Mouse (Mus musculus) heart, postnatal 4 days (tissue): ENCODE results near the gene Gse1. TPM values are rescaled to one million over a fixed set of nuclear protein-coding genes. Genes with fewer than 3 reads are reported as not detected.

Experiments
- DNase-seq: peaks from one replicate; pipeline ENCODE4 v3.0.0; 2021
- total RNA-seq, 2 experiments: library from RNA; stranded (reverse); gene quantifications; 2 replicates each; pipeline ENCODE4 v1.2.3; 2021

Gse1 gene
- total RNA-seq, 2 experiments from 2014 or later: 33.5 to 37.4 TPM

DNA sequence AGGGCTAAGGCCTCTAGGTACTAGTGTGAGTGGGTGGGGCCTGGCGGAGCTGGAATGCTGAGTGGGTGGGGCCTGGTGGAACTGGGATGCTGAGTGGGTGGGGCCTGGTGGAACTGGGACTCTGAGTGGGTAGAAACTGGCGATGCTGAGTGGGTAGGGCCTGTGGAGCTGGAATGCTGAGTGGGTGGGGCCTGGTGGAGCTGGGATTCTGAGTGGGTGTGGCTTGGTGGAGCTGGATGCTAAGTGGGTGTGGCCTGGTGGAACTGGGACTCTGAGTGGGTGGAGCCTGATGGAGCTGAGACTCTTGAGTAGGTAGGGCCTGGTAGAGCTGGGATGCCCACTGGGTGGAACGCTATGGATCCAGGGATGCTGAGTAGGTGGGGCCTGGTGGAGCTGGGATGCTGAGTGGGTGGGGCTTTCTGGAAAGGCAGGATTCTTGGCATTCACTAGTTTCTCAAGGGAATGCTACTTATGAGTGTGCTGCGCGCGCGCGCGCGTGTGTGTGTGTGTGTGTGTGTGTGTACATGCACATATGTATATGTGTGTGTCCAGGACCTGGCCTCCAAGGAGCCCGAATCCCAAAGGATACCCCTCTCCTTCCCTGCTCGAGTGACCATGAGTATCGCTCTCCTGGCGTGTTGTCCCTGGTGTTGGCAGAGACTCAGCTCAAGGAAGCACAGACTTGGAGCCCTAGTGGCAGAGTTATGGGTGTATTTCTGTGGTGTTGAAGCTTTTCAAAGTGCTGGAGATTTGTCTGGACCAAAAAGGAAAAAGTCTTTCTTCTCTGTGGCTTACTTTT, 290.7 kb downstream of the Gse1 start:
- peak; percentile 41 for DNase-seq

DNA sequence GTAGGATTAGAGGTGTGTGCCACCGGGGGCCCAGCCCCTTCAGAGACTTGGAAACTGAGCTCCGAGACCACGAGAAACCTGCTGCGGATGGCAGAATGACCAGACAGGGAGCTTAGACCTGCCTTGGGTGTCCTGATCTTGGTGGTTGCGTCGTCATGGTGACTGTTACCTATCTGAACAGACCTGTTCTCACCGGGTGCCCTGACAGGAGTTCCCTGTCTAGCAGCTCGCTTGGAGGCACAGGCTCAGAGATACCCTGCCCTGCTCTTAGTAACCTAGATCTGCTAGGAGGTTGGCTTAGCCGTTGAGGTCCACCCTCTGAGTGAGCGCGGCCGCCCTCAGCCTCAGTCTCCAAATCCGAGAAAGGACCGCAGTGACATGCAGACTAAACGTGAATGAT, 292.0 kb downstream of the Gse1 start:
- DNase-seq: no peak

DNA sequence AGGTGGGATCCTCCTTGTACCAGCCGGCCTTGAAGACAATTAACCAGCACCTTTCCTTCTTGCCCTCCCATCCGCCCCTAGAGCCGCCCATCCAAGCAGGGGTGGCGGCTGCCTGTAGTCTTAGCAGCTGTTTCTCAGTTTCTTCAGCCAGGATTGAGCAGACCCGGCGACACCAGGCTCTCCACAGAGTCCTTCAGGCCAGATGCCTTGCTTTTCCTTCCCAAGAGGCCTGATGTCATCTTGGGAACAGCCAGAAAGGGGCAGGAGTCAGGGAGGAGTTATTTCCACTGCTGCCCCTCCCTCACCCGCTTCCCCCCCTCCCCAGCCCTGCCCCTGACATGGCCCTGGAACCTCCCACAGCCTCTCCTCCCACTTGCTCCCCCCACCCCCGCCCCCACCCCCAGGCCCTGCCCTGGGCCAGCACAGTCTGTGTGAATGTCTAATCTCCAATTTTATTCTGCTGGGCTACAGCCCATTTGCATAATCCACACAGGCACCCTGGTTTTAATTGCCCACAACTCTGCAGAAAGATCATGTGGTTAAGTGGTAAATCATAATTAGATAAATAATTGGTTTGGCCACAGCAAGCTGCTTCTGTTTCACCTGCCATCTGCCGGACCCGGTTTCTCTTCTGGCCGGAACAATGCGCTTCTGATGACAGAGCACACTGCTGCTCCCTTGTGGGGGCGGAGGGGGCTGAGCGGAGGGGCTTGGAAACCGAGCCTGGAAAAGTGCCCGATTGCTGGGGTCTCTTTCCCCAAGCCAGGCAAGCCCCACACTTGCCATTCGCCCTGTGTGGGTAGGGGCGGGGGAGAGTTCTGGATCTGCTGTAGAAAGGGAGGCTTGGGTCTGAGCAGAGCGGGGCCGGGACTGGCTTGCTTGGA, 292.7 kb downstream of the Gse1 start:
- peak; percentile 57 for DNase-seq

DNA sequence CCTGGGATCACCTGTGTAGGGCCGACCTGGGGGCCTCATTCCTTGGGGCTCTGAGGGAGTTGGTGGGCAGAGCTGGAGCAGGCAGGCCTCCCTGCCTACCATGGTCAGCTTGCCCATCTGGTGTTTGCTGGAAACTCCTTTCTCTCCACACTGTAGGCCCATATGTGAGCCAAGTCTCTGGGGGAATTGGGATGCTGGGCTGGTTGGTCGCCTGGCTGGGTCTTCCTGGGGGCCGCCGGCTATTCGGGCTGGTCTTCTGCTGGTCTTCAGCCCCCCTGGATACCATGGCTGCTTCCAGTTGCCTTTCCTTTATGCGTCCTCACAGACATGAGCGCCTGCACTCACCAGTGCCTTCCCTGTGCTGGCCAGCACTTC, 293.3 kb downstream of the Gse1 start:
- DNase-seq: no peak

DNA sequence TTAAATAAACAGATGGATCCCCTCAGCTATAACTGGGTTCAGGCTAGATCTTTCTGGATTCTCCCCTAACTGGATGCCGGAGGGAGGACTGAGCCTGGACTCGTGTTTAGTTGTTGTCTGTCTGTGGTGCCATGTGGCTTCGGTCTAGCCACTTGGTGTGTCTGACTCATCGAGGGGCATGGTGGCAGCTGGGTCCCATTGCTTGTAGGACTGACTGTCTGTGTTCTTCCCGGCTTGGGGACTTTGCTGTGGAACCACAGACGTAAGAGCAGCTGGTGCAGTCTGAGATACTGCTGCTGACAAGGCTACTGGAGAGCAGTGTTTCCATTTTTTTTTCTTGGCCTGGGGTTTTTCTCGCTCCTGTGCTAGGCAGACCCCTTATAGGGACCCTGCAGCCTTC, 295.4 kb downstream of the Gse1 start:
- no peak for DNase-seq

DNA sequence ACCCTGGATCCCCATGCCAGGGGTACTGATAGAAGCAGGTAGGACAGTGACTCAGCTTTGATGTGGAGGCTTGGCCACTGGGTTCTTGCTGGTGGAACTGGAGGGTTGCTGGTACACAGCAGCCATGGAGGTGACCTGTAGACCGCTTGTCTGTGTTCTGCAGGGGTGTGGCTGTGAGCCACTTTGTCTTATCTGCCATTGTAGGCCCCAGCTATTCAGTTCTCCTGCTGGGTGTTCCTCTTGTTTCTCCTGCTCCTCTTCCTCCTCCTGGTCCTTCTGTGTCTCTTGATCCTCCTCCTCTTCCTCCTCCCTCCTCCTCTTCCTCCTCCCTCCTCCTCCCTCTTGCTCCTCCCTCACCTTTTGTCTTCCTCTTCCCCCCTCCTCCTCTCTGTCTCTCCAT, 296.9 kb downstream of the Gse1 start:
- DNase-seq: no peak

DNA sequence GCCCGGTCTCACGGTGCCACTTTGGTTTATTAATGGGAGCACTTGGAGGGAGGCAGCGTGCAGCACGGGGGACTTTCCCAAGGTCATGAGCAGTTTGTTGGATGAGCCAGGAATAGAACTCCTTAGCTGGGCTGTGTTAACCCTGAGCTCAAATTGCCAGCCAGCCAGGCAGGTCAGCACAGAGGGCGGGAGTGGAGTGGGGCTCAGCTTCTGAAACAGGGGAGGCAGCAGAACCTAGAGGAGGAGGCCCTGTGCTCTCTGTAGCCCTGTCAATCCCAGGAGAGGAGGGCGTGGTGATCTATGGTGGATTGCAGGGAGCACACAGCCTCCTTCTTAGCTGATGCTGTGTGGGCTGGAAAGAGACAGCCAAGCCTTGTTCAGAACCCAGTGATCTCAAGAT, 297.6 kb downstream of the Gse1 start:
- DNase-seq: peak; percentile 57

DNA sequence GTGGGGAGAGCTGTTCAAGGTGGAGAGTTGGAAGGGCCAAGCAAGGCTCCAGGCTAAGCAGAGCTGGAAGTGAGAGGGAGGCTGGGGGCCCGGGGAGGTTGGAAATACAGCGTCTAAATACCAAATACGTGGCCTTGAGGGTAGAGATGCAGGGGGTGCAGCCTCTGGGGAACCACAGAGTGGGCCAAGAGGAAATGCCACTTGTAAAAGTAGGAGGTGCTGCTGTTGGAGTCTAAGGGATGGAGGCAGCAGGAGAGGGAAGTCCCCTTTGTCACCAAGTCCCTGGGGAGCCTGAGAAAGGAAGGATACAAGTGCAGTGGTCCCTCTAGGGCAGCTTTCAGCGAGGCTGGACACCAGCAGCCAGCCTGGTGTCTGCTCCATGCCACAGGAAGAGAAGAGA, 298.3 kb downstream of the Gse1 start:
- DNase-seq: no peak

DNA sequence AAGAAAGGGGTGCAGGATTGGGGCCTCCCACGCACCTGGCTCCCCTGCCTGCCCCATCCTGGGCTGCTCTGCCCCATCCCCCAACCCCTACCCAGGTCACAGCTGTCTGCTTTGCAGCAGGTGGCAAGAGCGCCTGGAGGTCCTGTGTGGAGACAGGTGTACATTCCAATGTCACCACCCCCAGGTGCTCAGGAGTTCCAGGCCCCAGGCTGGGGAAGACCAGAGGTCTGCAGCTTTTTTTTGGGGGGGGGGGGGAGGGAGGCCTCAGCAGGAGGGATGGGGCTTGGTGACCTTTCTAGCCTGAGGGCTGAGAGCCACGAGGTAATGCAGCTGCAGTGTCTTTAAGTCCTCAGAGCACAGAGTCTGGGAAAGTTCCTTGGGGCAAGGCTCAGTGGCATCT, 300.1 kb downstream of the Gse1 start:
- no peak for DNase-seq

DNA sequence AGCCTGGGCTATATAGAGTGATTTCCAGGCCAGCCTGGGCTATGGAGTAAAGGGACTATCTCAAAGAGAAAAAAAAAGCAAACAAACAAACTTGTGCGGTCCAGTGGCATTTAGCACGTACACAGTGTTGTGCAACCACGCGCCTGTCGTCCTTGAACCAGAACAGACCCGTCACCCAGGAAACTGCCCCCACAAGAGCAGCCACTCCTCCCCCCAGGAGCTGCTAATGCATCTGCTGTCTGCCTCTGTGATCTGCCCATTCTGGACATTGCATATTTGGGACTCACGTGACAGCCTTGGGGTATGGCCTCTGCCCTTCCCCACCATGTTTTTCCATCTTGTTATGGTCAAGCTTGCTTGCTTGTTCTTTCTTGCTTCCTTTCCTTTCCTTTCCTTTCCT, 301.0 kb downstream of the Gse1 start:
- no peak for DNase-seq

DNA sequence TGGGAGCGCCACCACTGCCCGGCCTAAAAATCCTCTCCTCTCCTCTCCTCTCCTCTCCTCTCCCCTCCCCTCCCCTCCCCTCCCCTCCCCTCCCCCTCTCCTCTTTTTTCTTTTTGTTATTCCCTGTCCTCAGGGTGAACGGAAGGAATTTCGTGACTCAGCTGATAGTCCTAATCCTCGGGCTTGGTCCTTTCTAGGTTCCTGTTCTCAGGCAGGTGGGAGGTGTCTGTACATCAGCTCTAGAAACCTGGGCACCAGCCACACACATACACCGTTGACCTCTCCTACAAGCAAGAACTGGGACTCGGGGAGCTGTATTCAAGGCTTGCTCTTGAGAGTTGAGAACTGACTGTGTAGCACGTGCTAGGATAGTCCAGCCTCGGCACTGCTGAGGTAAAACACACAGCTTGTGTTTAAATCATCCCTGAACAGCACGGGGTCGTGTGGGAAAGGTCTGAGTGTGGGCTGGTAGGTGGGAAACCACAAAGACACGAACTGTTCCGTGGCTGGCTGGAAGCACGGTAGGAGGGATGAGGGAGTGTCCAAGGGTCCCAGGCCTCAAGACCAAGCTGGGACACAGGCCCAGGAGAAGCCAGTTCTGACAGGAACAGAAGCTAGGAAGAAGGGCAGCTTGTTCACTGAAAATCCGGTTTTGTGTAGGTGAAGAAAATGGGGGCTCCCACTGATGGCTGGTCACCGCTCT, 302.8 kb downstream of the Gse1 start:
- no peak for DNase-seq

DNA sequence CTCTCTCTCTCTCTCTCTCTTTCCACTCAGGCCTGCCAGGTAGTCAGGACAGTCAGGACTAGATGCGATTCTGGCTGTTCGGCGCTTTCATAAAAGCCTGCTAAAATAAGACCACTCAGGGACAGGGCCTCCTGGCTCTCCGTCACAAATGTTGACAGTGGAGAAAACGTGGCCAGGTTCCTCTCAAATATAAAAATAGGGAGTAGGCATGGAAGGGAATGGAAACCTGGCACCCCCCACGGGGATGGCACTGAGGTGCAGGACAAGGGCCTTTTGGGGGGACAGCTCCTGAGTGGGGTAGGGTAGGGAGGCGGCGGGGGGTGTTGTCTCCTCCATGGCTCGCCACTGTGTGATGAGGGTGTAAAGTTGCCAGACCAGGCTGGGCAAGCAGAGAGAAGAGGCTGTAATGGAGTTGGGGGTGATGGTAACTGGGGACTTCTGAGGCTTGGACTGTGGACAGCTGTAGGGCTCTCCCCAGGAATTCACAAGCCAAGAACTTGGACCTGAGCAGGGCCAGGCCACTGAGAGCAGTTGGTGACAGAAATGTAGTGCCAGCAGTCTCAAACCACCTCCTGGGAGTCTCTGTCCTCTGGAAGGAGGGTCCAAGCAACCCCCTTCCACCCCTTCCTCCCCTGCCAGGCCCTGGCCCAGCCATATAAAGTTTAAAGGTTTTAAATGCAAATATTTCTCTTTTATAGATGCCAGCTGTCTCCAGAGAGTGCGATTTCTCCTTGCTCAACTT, 303.7 kb downstream of the Gse1 start:
- DNase-seq: no peak

DNA sequence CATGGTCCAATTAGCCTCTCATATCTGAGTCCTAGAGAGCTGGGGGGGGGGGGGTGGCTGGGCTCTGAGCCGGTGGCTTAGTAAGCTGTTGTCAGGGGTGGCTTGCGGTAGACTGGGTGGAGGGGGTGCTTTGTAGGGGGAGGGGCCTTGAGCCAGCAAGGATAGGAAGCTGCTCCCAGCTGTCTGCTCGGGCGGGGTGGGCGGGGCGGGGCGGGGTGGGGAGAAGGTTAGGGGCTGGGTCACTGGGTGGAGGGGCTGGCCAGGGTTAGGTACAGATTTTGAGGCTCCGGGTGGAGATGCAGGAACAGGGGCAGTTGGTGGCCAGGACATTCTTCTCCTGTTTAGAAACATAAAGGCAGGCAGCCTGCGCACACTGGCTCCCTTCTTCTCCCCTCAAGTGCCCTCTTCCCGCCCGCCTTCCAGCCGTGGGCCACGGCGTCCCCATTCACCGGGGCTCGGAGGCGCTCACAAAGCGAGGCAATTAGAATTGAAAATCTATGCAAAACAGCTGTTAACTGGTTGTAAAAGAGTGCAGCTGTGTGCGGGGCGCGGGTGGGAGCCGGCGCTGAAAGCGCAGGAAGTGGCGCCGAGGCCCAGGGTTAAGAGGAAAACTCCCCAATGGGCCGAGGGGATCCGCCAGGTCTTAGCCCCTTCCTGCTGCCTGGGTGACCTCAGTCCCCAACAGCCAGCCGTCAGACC, 304.4 kb downstream of the Gse1 start:
- no peak for DNase-seq

DNA sequence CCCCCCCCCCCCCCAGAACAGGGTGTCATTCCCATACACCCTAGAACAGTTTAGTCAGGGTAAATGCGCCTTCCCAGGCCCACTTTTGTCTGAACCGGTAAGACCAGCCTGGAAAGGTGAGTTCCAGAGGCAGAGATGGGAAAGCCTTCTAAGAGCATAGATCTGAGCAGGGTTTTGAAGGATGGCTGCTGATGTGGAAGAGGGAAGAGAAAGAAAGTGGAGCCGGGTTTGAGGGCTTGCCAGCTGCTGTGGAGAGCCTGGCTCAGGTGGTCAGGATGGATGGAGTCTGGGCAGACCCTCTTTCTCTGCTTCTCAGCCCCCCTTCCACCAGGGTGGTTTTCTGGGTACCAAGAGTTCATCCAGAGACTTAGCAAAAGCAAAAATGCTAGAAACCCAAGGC, 305.1 kb downstream of the Gse1 start:
- DNase-seq: no peak

DNA sequence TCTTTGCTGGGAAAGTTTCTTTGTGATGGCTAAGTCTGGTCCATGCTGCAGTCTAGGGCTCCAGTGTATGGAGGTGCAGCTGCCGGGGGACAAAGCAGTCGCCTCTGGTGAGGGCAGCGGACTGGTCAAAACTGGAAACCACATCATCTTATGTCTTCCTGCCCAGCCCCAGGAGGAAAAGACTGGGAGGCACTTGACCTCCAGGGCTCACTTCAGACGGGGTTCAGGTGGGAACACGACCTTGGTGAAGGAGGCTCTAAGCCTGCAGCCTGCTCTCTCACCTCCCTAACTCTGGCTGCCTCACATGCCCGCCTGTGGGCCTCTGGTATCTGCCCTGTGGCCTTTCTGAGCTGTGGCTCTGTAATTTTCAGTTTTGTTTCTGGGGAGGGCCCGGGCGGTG, 305.8 kb downstream of the Gse1 start:
- no peak for DNase-seq

DNA sequence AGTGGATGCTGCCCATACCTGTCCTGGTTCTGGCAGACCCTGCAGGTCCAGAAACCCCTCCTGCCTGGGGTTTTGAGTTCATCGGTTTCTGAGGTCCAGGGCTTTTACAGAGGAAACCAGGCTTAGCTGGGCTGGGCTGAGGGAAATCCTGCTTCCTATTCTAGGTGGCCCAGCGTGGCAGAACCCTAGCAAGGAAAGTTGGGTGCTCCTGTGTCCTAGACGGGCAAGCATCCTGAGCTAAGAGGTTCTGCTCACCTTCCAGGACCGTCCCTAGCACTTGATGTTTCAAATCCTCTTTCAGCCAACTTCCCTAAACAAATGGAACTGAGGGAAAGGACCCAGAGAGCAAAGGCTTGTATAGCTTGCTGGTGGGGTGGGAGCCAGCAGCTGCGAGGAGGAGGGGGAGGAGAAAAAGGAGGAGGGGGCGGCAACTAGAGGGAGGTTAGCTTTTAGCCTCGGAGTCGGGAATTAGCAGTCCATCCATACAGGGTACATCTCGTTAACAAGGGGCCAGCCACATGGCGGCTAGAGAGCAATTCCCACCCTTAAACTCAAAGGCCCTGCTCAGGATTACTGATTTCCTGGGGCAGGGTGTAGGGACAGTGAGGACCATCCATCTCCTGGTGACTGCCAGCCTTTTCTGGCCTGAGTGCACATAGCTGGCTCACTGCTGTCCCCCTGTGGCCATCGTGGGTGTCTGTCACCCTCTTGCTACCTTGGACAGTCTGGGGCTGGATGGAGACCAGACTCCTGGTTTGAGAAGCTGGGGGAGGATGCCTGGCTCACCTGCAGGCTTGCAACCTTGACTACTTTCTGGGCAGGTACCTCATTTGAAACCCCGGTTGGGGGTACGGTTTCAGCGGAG, 306.5 kb downstream of the Gse1 start:
- DNase-seq: peak; percentile 90

DNA sequence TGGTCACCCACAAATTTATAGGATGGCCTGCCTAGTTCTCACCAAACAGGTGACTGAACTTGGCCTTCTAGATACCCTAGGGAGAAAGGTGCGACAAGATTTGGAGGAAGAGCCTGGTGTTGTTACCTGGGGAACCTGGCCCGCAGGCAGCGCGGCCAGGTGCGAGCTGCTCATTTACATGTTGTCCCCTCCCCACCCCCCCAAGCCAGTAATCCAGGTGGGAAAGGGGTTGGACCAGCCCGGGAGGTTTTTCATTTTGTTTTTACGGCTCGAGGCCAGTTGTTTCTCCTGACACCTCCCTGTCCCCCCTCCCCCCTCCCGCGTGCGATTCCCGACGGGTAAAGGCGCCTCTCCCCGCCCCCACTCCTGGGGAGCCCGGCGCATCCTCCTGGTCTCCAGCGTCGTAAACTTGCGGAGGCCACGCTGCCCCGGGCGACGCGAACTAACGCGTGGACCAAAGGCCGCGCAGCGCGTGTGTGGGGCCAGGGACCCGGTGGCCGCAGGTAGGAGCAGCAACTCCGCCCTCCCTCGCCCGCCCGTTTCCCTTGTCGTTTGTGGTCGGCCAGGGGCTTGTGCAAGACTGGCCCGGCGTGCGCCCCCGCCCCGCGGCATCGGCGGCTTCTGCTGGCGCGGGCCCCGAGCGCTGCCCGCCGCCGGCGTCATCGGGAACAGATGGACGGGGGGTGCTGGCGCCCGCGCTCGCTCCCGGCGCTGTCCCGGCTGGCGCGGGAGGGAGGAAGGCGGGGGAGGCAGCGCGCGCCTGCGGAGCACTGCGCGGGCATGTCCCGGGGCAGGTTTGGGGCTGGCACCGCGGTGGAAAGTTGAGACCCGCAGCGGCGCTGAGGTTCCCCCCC, 307.4 kb downstream of the Gse1 start:
- peak; percentile 70 for DNase-seq

DNA sequence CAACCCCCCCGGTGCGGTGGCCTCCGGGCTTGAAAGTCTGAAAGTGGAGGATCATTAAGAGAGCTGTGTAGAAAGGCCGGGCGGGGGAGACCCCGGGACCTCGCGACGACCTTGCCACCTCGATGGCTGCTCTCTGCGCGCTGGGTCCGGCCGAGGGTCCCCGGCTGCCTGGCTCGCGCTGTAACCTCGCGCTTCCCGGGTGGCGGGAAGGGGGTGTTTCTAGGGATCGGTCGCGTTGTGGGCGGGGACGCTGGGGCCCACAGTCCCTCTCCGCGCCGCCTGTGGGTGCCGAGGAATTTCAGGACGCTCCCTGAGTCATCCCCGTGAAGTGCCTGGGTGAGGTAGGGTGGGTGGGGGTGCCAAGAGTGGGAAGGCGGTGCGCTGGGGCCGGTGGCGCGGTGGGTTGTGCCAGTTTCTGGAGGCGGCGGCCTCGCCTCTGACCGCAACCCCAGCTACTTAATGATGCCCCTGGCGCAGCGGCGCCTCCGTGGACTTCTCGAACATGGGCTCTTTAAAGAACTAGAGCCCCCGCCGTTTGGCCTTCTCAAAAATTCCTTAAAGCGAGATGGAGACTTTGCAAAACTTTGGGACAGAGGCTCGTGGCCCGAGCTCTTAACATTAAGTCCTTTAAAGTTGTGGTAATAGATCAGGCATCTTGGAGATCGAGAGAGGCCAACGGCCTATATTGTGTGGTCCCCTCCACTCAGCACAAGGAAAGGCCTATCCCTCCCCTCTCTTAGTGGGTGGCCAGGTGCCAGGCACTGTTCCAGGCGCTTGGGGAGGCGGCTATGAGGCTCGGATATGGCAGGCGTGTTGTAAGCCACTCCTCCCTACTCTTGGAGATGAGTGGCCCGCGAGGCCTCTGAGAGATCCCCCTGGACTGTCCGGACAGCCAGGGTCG, 308.3 kb downstream of the Gse1 start:
- DNase-seq: peak; percentile 60
